Mouse (Mus musculus): Measurements from ENCODE around the gene Ankrd10.
"Not testable (repeated sequence)": the region's sequence is repeated elsewhere in the genome, so short reads cannot be mapped to it uniquely, and the experiment has no call there.

The Ankrd10 gene

GRCm38 (mm10) chr8:11614126-11614835, 21.3 kb downstream of the Ankrd10 start:
- DNase-seq (ENCODE audit: low read depth), result no peak

- no peak for DNase-seq (ENCODE audit: low read depth)
Measured at GRCm38 (mm10) chr8:11608848-11609247, 26.7 kb downstream of the Ankrd10 start.

- peak; percentile 63 for DNase-seq (ENCODE audit: low read depth)
Measured at GRCm38 (mm10) chr8:11602006-11602680, 33.4 kb downstream of the Ankrd10 start.

GRCm38 (mm10) chr8:11600301-11600951, 35.1 kb downstream of the Ankrd10 start:
- DNase-seq (ENCODE audit: low read depth), result no peak

GRCm38 (mm10) chr8:11593222-11593884, 42.2 kb downstream of the Ankrd10 start:
- no peak for DNase-seq (ENCODE audit: low read depth)

GRCm38 (mm10) chr8:11592296-11592695, 43.3 kb downstream of the Ankrd10 start:
- DNase-seq (ENCODE audit: low read depth), result peak; percentile 36

- DNase-seq (ENCODE audit: low read depth), result no peak
Measured at GRCm38 (mm10) chr8:11591837-11592236, 43.7 kb downstream of the Ankrd10 start.

- DNase-seq (ENCODE audit: low read depth), result no peak
Measured at GRCm38 (mm10) chr8:11586374-11586745, 49.2 kb downstream of the Ankrd10 start.

- DNase-seq (ENCODE audit: low read depth), result no peak
Measured at GRCm38 (mm10) chr8:11585513-11586373, 49.8 kb downstream of the Ankrd10 start.

GRCm38 (mm10) chr8:11575604-11576384, 59.8 kb downstream of the Ankrd10 start:
- no peak for DNase-seq (ENCODE audit: low read depth)

GRCm38 (mm10) chr8:11574911-11575603, 60.5 kb downstream of the Ankrd10 start:
- DNase-seq (ENCODE audit: low read depth), result no peak

GRCm38 (mm10) chr8:11572428-11572827, 63.1 kb downstream of the Ankrd10 start:
- no peak for DNase-seq (ENCODE audit: low read depth)

GRCm38 (mm10) chr8:11571950-11572349, 63.6 kb downstream of the Ankrd10 start:
- DNase-seq (ENCODE audit: low read depth), result no peak

- DNase-seq (ENCODE audit: low read depth), result no peak
Measured at GRCm38 (mm10) chr8:11570742-11571141, 64.8 kb downstream of the Ankrd10 start.

GRCm38 (mm10) chr8:11569260-11570097, 66.1 kb downstream of the Ankrd10 start:
- DNase-seq (ENCODE audit: low read depth), result no peak

- not testable (repeated sequence) for DNase-seq (ENCODE audit: low read depth)
Measured at GRCm38 (mm10) chr8:11568193-11568592, 67.4 kb downstream of the Ankrd10 start.

- no peak for DNase-seq (ENCODE audit: low read depth)
Measured at GRCm38 (mm10) chr8:11564721-11565120, 70.8 kb downstream of the Ankrd10 start.

GRCm38 (mm10) chr8:11564236-11564635, 71.3 kb downstream of the Ankrd10 start:
- no peak for DNase-seq (ENCODE audit: low read depth)
